Mouse (Mus musculus) lung, postnatal 4 days (tissue): ENCODE results near the gene Lmod2.
A peak's percentile ranks its signal among the peaks of the same experiment; 100 is the strongest.

Source experiments
- DNase-seq, 2 experiments: peaks; one replicate each; pipeline ENCODE4 v3.0.0; 2021

Lmod2 gene

GRCm38 (mm10) chr6:24602993-24603392 lies 5.4 kb downstream of the Lmod2 start:
- DNase-seq, result no peak

- DNase-seq, result no peak
These were observed 6.7 kb downstream of the Lmod2 start for GRCm38 (mm10) chr6:24604289-24604688.

GRCm38 (mm10) chr6:24605631-24606030 lies 8.1 kb downstream of the Lmod2 start:
- DNase-seq, result no peak

- no peak for DNase-seq
These were observed 8.9 kb downstream of the Lmod2 start for GRCm38 (mm10) chr6:24606512-24606911.

- no peak for DNase-seq
These were observed 10.0 kb downstream of the Lmod2 start for GRCm38 (mm10) chr6:24607531-24607930.

- no peak for DNase-seq
These were observed 10.6 kb downstream of the Lmod2 start for GRCm38 (mm10) chr6:24608129-24608528.

- DNase-seq, result no peak
These were observed 11.1 kb downstream of the Lmod2 start for GRCm38 (mm10) chr6:24608682-24609081.

GRCm38 (mm10) chr6:24609531-24609930 lies 12.0 kb downstream of the Lmod2 start:
- DNase-seq, result no peak

GRCm38 (mm10) chr6:24610358-24610757 lies 12.8 kb downstream of the Lmod2 start:
- DNase-seq, result no peak

GRCm38 (mm10) chr6:24612074-24612755 lies 14.7 kb downstream of the Lmod2 start:
- no peak for DNase-seq

- DNase-seq, result no peak
These were observed 15.8 kb downstream of the Lmod2 start for GRCm38 (mm10) chr6:24613346-24613745.

GRCm38 (mm10) chr6:24613918-24614317 lies 16.4 kb downstream of the Lmod2 start:
- DNase-seq, result no peak

GRCm38 (mm10) chr6:24616746-24617145 lies 19.2 kb downstream of the Lmod2 start:
- no peak for DNase-seq

- DNase-seq, result peak in 1 of 2 experiments; percentile 28
These were observed 21.9 kb downstream of the Lmod2 start for GRCm38 (mm10) chr6:24619285-24620045.

- no peak for DNase-seq
These were observed 23.4 kb downstream of the Lmod2 start for GRCm38 (mm10) chr6:24620936-24621335.

- no peak for DNase-seq
These were observed 24.5 kb downstream of the Lmod2 start for GRCm38 (mm10) chr6:24622098-24622497.

- DNase-seq, result peak in 1 of 2 experiments; percentile 57
These were observed 30.0 kb downstream of the Lmod2 start for GRCm38 (mm10) chr6:24627586-24628030.

GRCm38 (mm10) chr6:24628499-24628898 lies 30.9 kb downstream of the Lmod2 start:
- no peak for DNase-seq

- DNase-seq, result no peak
These were observed 34.5 kb downstream of the Lmod2 start for GRCm38 (mm10) chr6:24632061-24632460.

GRCm38 (mm10) chr6:24634065-24634464 lies 36.5 kb downstream of the Lmod2 start:
- no peak for DNase-seq

GRCm38 (mm10) chr6:24635814-24636213 lies 38.3 kb downstream of the Lmod2 start:
- DNase-seq, result no peak

GRCm38 (mm10) chr6:24641286-24641685 lies 43.7 kb downstream of the Lmod2 start:
- no peak for DNase-seq

- no peak for DNase-seq
These were observed 44.6 kb downstream of the Lmod2 start for GRCm38 (mm10) chr6:24642161-24642560.

GRCm38 (mm10) chr6:24642960-24643359 lies 45.4 kb downstream of the Lmod2 start:
- DNase-seq, result no peak
